Mouse (Mus musculus) kidney, postnatal 0 days (tissue): ENCODE data around the gene Rhbdl1. TPM values are rescaled to one million over a fixed set of nuclear protein-coding genes. Genes with fewer than 3 reads are reported as not detected.
A peak's percentile ranks its signal among the peaks of the same experiment; 100 is the strongest.
"Not testable (repeated sequence)": the region's sequence is repeated elsewhere in the genome, so short reads cannot be mapped to it uniquely, and the experiment has no call there.

Source experiments
- ATAC-seq: fragments of 200-750 bp; cut with Nextera tagmentation; replicated peaks from 2 replicates; pipeline ENCODE4 v1.8.0; 2017; ENCODE audit warnings: low read depth, moderate number of reproducible peaks, moderate TSS enrichment, moderate library complexity; ENCODE audit not compliant: low FRiP score
- DNase-seq: peaks from one replicate; pipeline ENCODE4 v3.0.0-alpha.2; 2016; ENCODE audit warnings: low spot score
- H3K27ac ChIP-seq: fragments of 300-500 bp; sonication (generic); 2 replicates; pipeline ENCODE4 v1.5.1; 2014; ENCODE audit warnings: mild to moderate bottlenecking
- H3K27me3 ChIP-seq: fragments of 300-500 bp; sonication (generic); 2 replicates; pipeline ENCODE4 v1.6.1; 2014; ENCODE audit warnings: low read length, mixed read lengths; ENCODE audit not compliant: insufficient read depth
- H3K36me3 ChIP-seq: fragments of 300-500 bp; sonication (generic); 2 replicates; pipeline ENCODE4 v1.6.1; 2014; ENCODE audit warnings: low read length, mixed read lengths; ENCODE audit not compliant: insufficient read depth
- H3K4me1 ChIP-seq: fragments of 300-500 bp; sonication (generic); replicated peaks from 2 replicates; pipeline ENCODE4 v1.6.1; 2014; ENCODE audit warnings: antibody characterized with exemption, low read length, mixed read lengths; ENCODE audit not compliant: insufficient read depth
- H3K4me2 ChIP-seq: fragments of 300-500 bp; sonication (generic); 2 replicates; pipeline ENCODE4 v1.6.1; 2014; ENCODE audit warnings: mild to moderate bottlenecking, low read length, moderate library complexity, mixed read lengths
- H3K4me3 ChIP-seq: fragments of 300-500 bp; sonication (generic); replicated peaks from 2 replicates; pipeline ENCODE4 v1.5.1; 2014; ENCODE audit warnings: low read depth, low read length
- H3K9ac ChIP-seq: fragments of 300-500 bp; sonication (generic); 2 replicates; pipeline ENCODE4 v1.6.1; 2014; ENCODE audit warnings: low read depth, low read length
- H3K9me3 ChIP-seq: fragments of 300-500 bp; sonication (generic); replicated peaks from 2 replicates; pipeline ENCODE4 v1.6.1; 2016; ENCODE audit warnings: low read length, inconsistent platforms, mixed read lengths
- CTCF ChIP-seq: IDR thresholded peaks from 2 replicates; pipeline ENCODE4 v1.5.1; 2016; ENCODE audit warnings: antibody characterized with exemption, low read depth, mild to moderate bottlenecking, moderate library complexity
- WGBS: fragments of 180-500 bp; shearing (Covaris S2); extraction: QIAGEN DNeasy Blood & Tissue Kit; methylation state at CpG from one replicate; pipeline ENCODE4 v1.1.7; 2014; 5-methylcytosine and 5-hydroxymethylcytosine counted together
- polyA plus RNA-seq: library from polyadenylated mRNA; unstranded; fragments of >200 nt; fragmentation: Nextera tagmentation; extraction: Ambion mirVana; gene quantifications from 2 replicates; pipeline ENCODE4 v1.2.1, GENCODE M21; 2015

Rhbdl1 gene
- polyA plus RNA-seq, 1 experiment from 2014 or later = 3.9 TPM

- H3K4me1 ChIP-seq = peaks cover 9% of the 10 kb centered on the region
- 7% methylated on average over 14 of the region's 14 CpGs for WGBS
- ATAC-seq = peak; percentile 9; the same call in 1 of the 2 replicates
Measured at GRCm38 (mm10) chr17:25874148-25874720, 37.1 kb upstream of the Rhbdl1 start.

DNA sequence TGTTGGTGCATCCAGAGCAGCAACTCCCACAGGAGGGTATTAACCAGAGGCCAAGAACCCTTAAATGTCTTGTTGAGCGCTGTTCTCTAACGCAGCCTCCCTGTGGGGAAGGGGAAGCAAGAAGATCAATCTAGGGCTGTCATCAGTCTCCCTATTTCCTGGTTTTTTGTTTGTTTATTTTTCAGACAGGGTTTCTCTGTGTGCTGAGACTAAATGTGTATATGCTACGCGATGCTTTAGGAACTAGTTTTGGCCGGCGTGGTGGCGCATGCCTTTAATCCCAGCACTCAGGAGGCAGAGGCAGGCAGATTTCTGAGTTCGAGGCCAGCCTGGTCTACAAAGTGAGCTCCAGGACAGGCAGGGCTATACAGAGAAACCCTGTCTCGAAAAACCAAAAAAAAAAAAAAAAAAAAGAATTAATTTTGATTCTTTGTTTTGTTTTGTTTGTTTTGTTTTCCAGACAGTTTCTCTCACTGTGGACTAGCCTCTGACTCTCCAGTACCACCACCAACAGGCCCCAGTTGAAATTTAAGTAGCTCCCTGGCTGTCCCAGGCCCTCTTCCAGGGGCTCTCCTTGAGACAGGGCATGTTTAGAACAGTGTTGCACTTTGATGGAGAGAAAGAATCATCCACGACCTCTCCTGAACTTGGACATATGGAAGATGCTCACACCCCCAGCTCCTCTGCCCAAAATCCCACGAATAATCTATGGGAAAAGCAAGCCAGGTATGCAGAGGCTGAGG lies 36.5 kb upstream of the Rhbdl1 start:
- H3K27me3 ChIP-seq = no peaks in the 10 kb centered on the region
- H3K4me3 ChIP-seq = no peak overlapping the region
- peak overlapping the region; percentile 84 for H3K27ac ChIP-seq
- H3K4me2 ChIP-seq = peak overlapping the region; percentile 73
- DNase-seq = no peak
- H3K36me3 ChIP-seq = 0 out of 2 replicates have a peak, but pooled peaks cover 4% of the 10 kb centered on the region
- WGBS = 74% methylated on average over 11 of the region's 11 CpGs
- H3K9me3 ChIP-seq = no peaks in the 10 kb centered on the region
- peaks cover 13% of the 10 kb centered on the region for H3K4me1 ChIP-seq
- no peak for ATAC-seq
- no peak for TF ChIP-seq CTCF
- no peak overlapping the region for H3K9ac ChIP-seq

More at GRCm38 (mm10) chr17:25874148-25874720, 37.1 kb upstream of the Rhbdl1 start:
- H3K9ac ChIP-seq = peak overlapping the region; percentile 46; the same call in 1 of the 2 replicates
- 0 out of 2 replicates have a peak, but pooled peaks cover 8% of the 10 kb centered on the region for H3K36me3 ChIP-seq
- H3K9me3 ChIP-seq = no peaks in the 10 kb centered on the region
- H3K4me3 ChIP-seq = peak overlapping the region; percentile 54
- peak overlapping the region; percentile 84 for H3K27ac ChIP-seq
- H3K27me3 ChIP-seq = no peaks in the 10 kb centered on the region
- no peak for DNase-seq
- peak overlapping the region; percentile 73 for H3K4me2 ChIP-seq
- TF ChIP-seq CTCF = no peak

DNA sequence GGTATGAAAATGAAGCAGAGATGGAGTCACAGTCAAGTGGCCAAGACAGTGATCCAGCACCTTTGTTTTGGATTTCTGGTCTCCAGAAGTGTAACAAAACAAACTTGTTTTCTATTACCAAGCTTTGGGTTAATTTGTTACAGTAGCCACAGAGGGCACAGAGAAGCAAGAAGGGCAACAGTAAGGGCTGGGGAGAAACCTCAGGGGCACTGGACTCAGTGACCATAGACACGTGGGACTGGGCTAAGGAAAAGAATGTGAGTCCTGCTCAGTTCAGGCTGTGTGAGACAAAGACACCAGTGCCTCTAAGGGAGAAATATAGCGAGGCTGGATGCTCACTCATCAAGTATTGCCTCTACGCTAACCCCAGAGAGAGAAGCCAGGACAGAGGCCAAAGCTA lies 35.6 kb upstream of the Rhbdl1 start:
- Histone ChIP-seq H3K9ac (no peak overlapping the region), H3K9me3 (no peaks in the 10 kb centered on the region), H3K4me1 (peaks cover 17% of the 10 kb centered on the region), H3K36me3 (no peaks in the 10 kb centered on the region), H3K27me3 (no peaks in the 10 kb centered on the region), H3K27ac (peak overlapping the region; percentile 47; the same call in 1 of the 2 replicates), H3K4me3 (no peak overlapping the region), H3K4me2 (no peak overlapping the region)
- 79% methylated on average over 3 of the region's 3 CpGs for WGBS
- no peak for TF ChIP-seq CTCF
- DNase-seq (no peak), ATAC-seq (no peak)

GRCm38 (mm10) chr17:25871566-25871965 lies 34.5 kb upstream of the Rhbdl1 start:
- ATAC-seq, H3K36me3 ChIP-seq, H3K4me3 ChIP-seq, H3K4me2 ChIP-seq, DNase-seq, H3K9me3 ChIP-seq, H3K27ac ChIP-seq, H3K27me3 ChIP-seq, H3K9ac ChIP-seq: not testable (repeated sequence)
- H3K4me1 ChIP-seq = peaks cover 20% of the 10 kb centered on the region

GRCm38 (mm10) chr17:25869954-25870353 lies 32.9 kb upstream of the Rhbdl1 start:
- Histone ChIP-seq H3K4me2 (no peak overlapping the region), H3K36me3 (no peaks in the 10 kb centered on the region), H3K27ac (no peak overlapping the region), H3K9ac (no peak overlapping the region), H3K4me3 (no peak overlapping the region), H3K4me1 (peaks cover 12% of the 10 kb centered on the region), H3K9me3 (no peaks in the 10 kb centered on the region), H3K27me3 (no peaks in the 10 kb centered on the region)
- no peak for ATAC-seq
- no peak for TF ChIP-seq CTCF
- no peak for DNase-seq
- 81% methylated on average over 2 of the region's 2 CpGs for WGBS

DNA sequence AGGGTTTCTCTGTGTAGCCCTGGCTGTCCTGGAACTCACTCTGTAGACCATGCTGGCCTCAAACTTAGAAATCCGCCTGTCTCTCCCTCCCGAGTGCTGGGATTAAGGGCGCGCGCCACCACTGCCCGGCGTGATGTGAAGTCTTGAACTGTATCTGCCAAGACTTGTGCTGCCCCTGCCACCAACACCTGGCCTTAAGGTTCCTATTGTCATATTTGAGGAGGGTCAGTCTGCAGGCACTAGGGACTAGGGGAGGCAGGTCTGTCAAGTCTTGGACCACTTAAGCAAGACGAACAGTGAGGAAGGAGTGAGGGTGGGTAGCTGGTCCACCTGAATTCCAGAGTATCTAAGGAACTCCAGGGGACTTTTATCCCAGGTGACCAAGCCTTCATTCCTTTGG lies 32.4 kb upstream of the Rhbdl1 start:
- no peak for DNase-seq
- no peak overlapping the region for H3K9ac ChIP-seq
- H3K4me2 ChIP-seq = no peak overlapping the region
- no peaks in the 10 kb centered on the region for H3K9me3 ChIP-seq
- H3K36me3 ChIP-seq = no peaks in the 10 kb centered on the region
- 86% methylated on average over 8 of the region's 8 CpGs for WGBS
- no peak overlapping the region for H3K4me3 ChIP-seq
- H3K27ac ChIP-seq = no peak overlapping the region
- no peak for TF ChIP-seq CTCF
- H3K4me1 ChIP-seq = peaks cover 12% of the 10 kb centered on the region
- H3K27me3 ChIP-seq = no peaks in the 10 kb centered on the region
- no peak for ATAC-seq
